Mouse (Mus musculus) ES-E14 (cell line): ENCODE measurements around the gene Krtap6-1. TPM values are rescaled to one million over a fixed set of nuclear protein-coding genes. Genes with fewer than 3 reads are reported as not detected.
"Not testable (repeated sequence)": the region's sequence is repeated elsewhere in the genome, so short reads cannot be mapped to it uniquely, and the experiment has no call there.

ENCODE experiments used
- DNase-seq: peaks from one replicate; pipeline ENCODE4 v3.0.0-alpha.2; 2013; ENCODE audit warnings: low read depth, low spot score
- H3K27ac ChIP-seq: 2 replicates; pipeline ENCODE4 v1.5.1; 2012; ENCODE audit warnings: low read depth, mild to moderate bottlenecking, low read length, moderate library complexity, mixed read lengths; ENCODE audit not compliant: poor library complexity, insufficient read depth, severe bottlenecking
- H3K36me3 ChIP-seq: 2 replicates; pipeline ENCODE4 v1.6.1; 2012; ENCODE audit warnings: mild to moderate bottlenecking, low read length, moderate library complexity, mixed read lengths; ENCODE audit not compliant: control insufficient read depth, poor library complexity, insufficient read depth, severe bottlenecking
- H3K4me1 ChIP-seq, 2 experiments: fragments of 150-350 bp in 1 of 2; sonication (generic) in 1 of 2; 2 replicates each; pipeline ENCODE4 v1.6.1; 2012; ENCODE audit warnings: low read length in 2 of 2, mild to moderate bottlenecking in 1 of 2, mixed read lengths in 1 of 2; ENCODE audit not compliant: control insufficient read depth in 2 of 2, insufficient read depth in 2 of 2, poor library complexity in 1 of 2
- H3K4me3 ChIP-seq, 2 experiments: fragments of 150-350 bp in 1 of 2; sonication (generic) in 1 of 2; 2 replicates each; pipeline ENCODE4 v1.5.1; 2012; ENCODE audit warnings: low read length in 2 of 2, low read depth in 1 of 2, mild to moderate bottlenecking in 1 of 2, mixed read lengths in 1 of 2; ENCODE audit not compliant: insufficient read depth in 1 of 2, poor library complexity in 1 of 2, severe bottlenecking in 1 of 2
- H3K9ac ChIP-seq: 2 replicates; pipeline ENCODE4 v1.6.1; 2012; ENCODE audit warnings: low read depth, mild to moderate bottlenecking, low read length, mixed read lengths; ENCODE audit not compliant: poor library complexity, insufficient read depth, severe bottlenecking
- H3K9me3 ChIP-seq: fragments of 150-350 bp; sonication (generic); 2 replicates; pipeline ENCODE4 v1.6.1; 2012; ENCODE audit warnings: low read depth, mild to moderate bottlenecking, low read length; ENCODE audit not compliant: control insufficient read depth, insufficient read depth
- CHD2 ChIP-seq: IDR thresholded peaks from 2 replicates; pipeline ENCODE4 v1.6.1; 2014; ENCODE audit warnings: mild to moderate bottlenecking, low read depth, low read length, inconsistent platforms
- HCFC1 ChIP-seq: IDR thresholded peaks from 2 replicates; pipeline ENCODE4 v1.6.1; 2012; ENCODE audit warnings: low read length, inconsistent platforms, borderline replicate concordance; ENCODE audit not compliant: insufficient read depth
- MAFK ChIP-seq: IDR thresholded peaks from 2 replicates; pipeline ENCODE4 v1.6.1; 2014; ENCODE audit warnings: mild to moderate bottlenecking, low read depth, low read length, inconsistent platforms; ENCODE audit not compliant: insufficient read depth
- ZC3H11A ChIP-seq: IDR thresholded peaks from 2 replicates; pipeline ENCODE4 v1.6.1; 2012; ENCODE audit warnings: low read depth, mild to moderate bottlenecking, inconsistent platforms, low read length, borderline replicate concordance
- ZNF384 ChIP-seq: IDR thresholded peaks from 2 replicates; pipeline ENCODE4 v1.6.1; 2012; ENCODE audit warnings: low read depth, low read length, inconsistent platforms
- in situ Hi-C, 2 experiments: fragments of 600-800 bp; cut with MboI; formaldehyde crosslinking; loops; one replicate each; pipeline ENCODE4 v1.15.1; 2025; ENCODE audit warnings: low sequenced_read_pairs in 2 of 2, inconsistent platforms in 1 of 2; ENCODE audit not compliant: unreplicated experiment in 2 of 2
- total RNA-seq: library from RNA; depleted of rRNA; stranded (reverse); fragments of 300-350 nt; gene quantifications from 2 replicates; pipeline ENCODE4 v1.2.3, GENCODE M21; 2012; rRNA removed

Gene Krtap6-1
- total RNA-seq, 1 experiment: not detected

GRCm38 (mm10) chr16:89047783-89048182, 16.3 kb downstream of the Krtap6-1 start, which contains the start of gene Krtap6-5:
Gene Krtap6-5, minus strand, starts transcription at chr16:89047883.
- Histone ChIP-seq H3K4me1 (no peaks in the 10 kb centered on the region), H3K36me3 (no peaks in the 10 kb centered on the region), H3K4me3 (no peak within 1 kb of the TSS), H3K9me3 (no peaks in the 10 kb centered on the region), H3K9ac (no peak within 1 kb of the TSS), H3K27ac (no peak within 1 kb of the TSS)
- DNase-seq: no peak
- in situ Hi-C loops: no loop called here
- TF ChIP-seq ZNF384 (no peak), MAFK (no peak), HCFC1 (no peak), ZC3H11A (no peak), CHD2 (no peak)

- in situ Hi-C loops, H3K27ac ChIP-seq, H3K9ac ChIP-seq, H3K36me3 ChIP-seq, DNase-seq, H3K9me3 ChIP-seq, H3K4me3 ChIP-seq, H3K4me1 ChIP-seq: not testable (repeated sequence)
These were observed 32.4 kb downstream of the Krtap6-1 start, which contains the start of gene 1110025L11Rik for GRCm38 (mm10) chr16:89063902-89064301. Gene 1110025L11Rik, minus strand, starts transcription at chr16:89064002.

GRCm38 (mm10) chr16:89071041-89071440, 39.5 kb downstream of the Krtap6-1 start:
- H3K9ac ChIP-seq, H3K27ac ChIP-seq, H3K36me3 ChIP-seq, H3K4me3 ChIP-seq, H3K4me1 ChIP-seq, H3K9me3 ChIP-seq, in situ Hi-C loops: not testable (repeated sequence)
- DNase-seq: peak; percentile 41

Other genes with a start within 250 kb of the Krtap6-1 start
- not detected in 2 replicates for gene Gm20741, start 219.5 kb upstream of the Krtap6-1 start, total RNA-seq
- gene Krtap15, start 211.5 kb upstream of the Krtap6-1 start, total RNA-seq: not detected in 2 replicates
- gene Krtap14, start 205.6 kb upstream of the Krtap6-1 start, total RNA-seq: not detected in 2 replicates
- not detected in 2 replicates for gene Krtap19-1, start 162.3 kb upstream of the Krtap6-1 start, total RNA-seq
- gene Krtap19-2, start 157.4 kb upstream of the Krtap6-1 start, total RNA-seq: not detected in 2 replicates
- not detected in 2 replicates for gene Krtap19-3, start 153.7 kb upstream of the Krtap6-1 start, total RNA-seq
- gene Krtap19-4, start 146.6 kb upstream of the Krtap6-1 start, total RNA-seq: not detected in 2 replicates
- not detected in 2 replicates for gene Krtap19-5, start 135.2 kb upstream of the Krtap6-1 start, total RNA-seq
- not detected in 2 replicates for gene Krtap19-9b, start 99.4 kb upstream of the Krtap6-1 start, total RNA-seq
- gene Krtap16-3, start 68.8 kb upstream of the Krtap6-1 start, total RNA-seq: not detected in 2 replicates
- gene Krtap22-2, start 20.9 kb upstream of the Krtap6-1 start, total RNA-seq: not detected in 2 replicates
- not detected in 2 replicates for gene Gm10229, start 16.4 kb upstream of the Krtap6-1 start, total RNA-seq
- not detected in 2 replicates for gene Gm10228, start 9.8 kb downstream of the Krtap6-1 start, total RNA-seq
- gene Krtap6-5, start 16.2 kb downstream of the Krtap6-1 start, total RNA-seq: 0.80 and 1.1 TPM in 2 replicates
- not detected in 2 replicates for gene 1110025L11Rik, start 32.3 kb downstream of the Krtap6-1 start, total RNA-seq
- gene Krtap6-3, start 52.3 kb downstream of the Krtap6-1 start, total RNA-seq: not detected in 2 replicates
- not detected in 2 replicates for gene Gm6358, start 109.2 kb downstream of the Krtap6-1 start, total RNA-seq
- gene Gm10061, start 119.4 kb downstream of the Krtap6-1 start, total RNA-seq: not detected in 2 replicates
- gene Gm9789, start 126.3 kb downstream of the Krtap6-1 start, total RNA-seq: not detected in 2 replicates
- gene Gm7735, start 137.8 kb downstream of the Krtap6-1 start, total RNA-seq: not detected in 2 replicates
- not detected in 2 replicates for gene 1110057P08Rik, start 143.0 kb downstream of the Krtap6-1 start, total RNA-seq
- not detected in 2 replicates for gene Krtap20-2, start 174.2 kb downstream of the Krtap6-1 start, total RNA-seq